Mouse (Mus musculus) liver, embryonic 13.5 days (tissue): Measurements from ENCODE around the gene Mllt10. TPM values are rescaled to one million over a fixed set of nuclear protein-coding genes. Genes with fewer than 3 reads are reported as not detected.

Experiments used
- ATAC-seq: fragments of 200-750 bp; cut with Nextera tagmentation; 2 replicates; pipeline ENCODE4 v1.8.0; 2017; ENCODE audit warnings: low read depth, mild to moderate bottlenecking, moderate number of reproducible peaks, moderate library complexity
- DNase-seq: peaks from one replicate; pipeline ENCODE4 v3.0.0; 2022
- H3K27ac ChIP-seq: fragments of 300-500 bp; sonication (generic); 2 replicates; pipeline ENCODE4 v1.5.1; 2015; ENCODE audit warnings: moderate library complexity, mild to moderate bottlenecking, inconsistent platforms
- H3K27me3 ChIP-seq: fragments of 300-500 bp; sonication (generic); 2 replicates; pipeline ENCODE4 v1.6.1; 2015; ENCODE audit warnings: mild to moderate bottlenecking, inconsistent platforms
- H3K36me3 ChIP-seq: fragments of 300-500 bp; sonication (generic); 2 replicates; pipeline ENCODE4 v1.6.1; 2015; ENCODE audit warnings: mild to moderate bottlenecking, inconsistent platforms
- H3K4me1 ChIP-seq: fragments of 300-500 bp; sonication (generic); replicated peaks from 2 replicates; pipeline ENCODE4 v1.6.1; 2015; ENCODE audit warnings: inconsistent platforms
- H3K4me2 ChIP-seq: fragments of 300-500 bp; sonication (generic); 2 replicates; pipeline ENCODE4 v1.6.1; 2015; ENCODE audit warnings: inconsistent platforms, mild to moderate bottlenecking, moderate library complexity
- H3K4me3 ChIP-seq: fragments of 300-500 bp; sonication (generic); replicated peaks from 2 replicates; pipeline ENCODE4 v1.5.1; 2015; ENCODE audit warnings: mild to moderate bottlenecking, inconsistent platforms
- H3K9ac ChIP-seq: fragments of 300-500 bp; sonication (generic); 2 replicates; pipeline ENCODE4 v1.6.1; 2015; ENCODE audit warnings: mild to moderate bottlenecking, inconsistent platforms
- H3K9me3 ChIP-seq: fragments of 300-500 bp; sonication (generic); replicated peaks from 2 replicates; pipeline ENCODE4 v1.6.1; 2016; ENCODE audit warnings: inconsistent platforms
- WGBS: fragments of 180-500 bp; shearing (Covaris S2); methylation state at CpG from one replicate; pipeline ENCODE4 v1.1.7; 2015; ENCODE audit not compliant: insufficient replicate concordance; 5-methylcytosine and 5-hydroxymethylcytosine counted together
- polyA plus RNA-seq: library from polyadenylated mRNA; unstranded; fragments of >200 nt; fragmentation: Nextera tagmentation; extraction: Ambion mirVana; gene quantifications from 2 replicates; pipeline ENCODE4 v1.2.1, GENCODE M21; 2015

Gene Mllt10
- polyA plus RNA-seq, 1 experiment from 2014 or later = 29.1 TPM

- Histone ChIP-seq H3K9me3 (no peaks in the 10 kb centered on the region), H3K4me1 (peaks cover 49% of the 10 kb centered on the region), H3K36me3 (no peaks in the 10 kb centered on the region), H3K4me3 (peak overlapping the region; percentile 66), H3K9ac (peak overlapping the region; percentile 66), H3K4me2 (peak overlapping the region; percentile 87), H3K27ac (peak overlapping the region; percentile 86), H3K27me3 (peaks cover 79% of the 10 kb centered on the region)
- ATAC-seq (peak; percentile 82), DNase-seq (peak; percentile 84)
- under 1% methylated on average over 43 of the region's 44 CpGs for WGBS
Observed at GRCm38 (mm10) chr2:18027448-18028139, 27.4 kb upstream of the Mllt10 start.

DNA sequence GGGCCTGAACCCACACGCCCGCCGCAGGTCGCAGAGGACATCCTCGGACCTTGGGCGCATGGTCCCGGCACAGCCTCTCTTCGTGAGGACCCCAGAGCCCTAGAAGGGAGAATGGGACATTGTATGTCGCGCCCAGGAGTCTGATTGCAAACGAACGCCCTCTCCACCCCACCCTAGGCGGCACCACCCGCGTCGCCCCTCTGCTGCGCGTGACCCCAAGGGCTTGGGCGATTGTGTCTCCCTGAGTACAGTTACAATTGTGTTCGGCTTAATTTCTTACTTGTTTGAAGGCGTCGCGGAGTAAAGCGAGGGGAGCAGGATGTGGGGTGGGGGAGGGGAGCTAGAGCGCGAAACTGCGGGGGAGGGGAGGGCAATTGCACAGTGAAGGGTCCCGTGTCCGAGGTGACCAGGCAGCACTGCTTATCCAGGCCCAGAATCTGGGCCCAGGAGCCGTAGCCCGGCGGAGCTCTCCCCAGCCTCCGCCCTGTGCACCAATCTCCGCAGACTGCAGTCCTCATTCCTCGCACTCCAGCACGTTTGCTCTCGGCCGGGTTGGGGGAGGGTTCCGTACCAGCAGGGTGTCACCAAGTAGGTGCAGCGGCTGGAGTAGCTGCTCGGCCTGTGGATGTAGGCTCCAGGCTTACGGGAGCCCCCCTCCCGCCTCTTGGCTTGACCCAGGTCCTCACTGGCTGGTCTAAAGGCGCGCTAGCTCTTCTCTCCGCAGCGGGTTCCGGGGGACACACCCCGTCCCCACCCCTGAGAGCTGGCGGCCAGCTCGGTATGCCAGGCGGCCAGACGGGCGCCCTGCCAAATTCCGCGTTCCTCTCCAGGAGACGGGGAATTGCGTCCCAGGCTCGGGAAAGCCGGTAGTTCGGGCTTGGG lies 26.7 kb upstream of the Mllt10 start:
- peak; percentile 52 for DNase-seq
- peak overlapping the region; percentile 66 for H3K4me3 ChIP-seq
- H3K4me1 ChIP-seq = peaks cover 49% of the 10 kb centered on the region
- peak overlapping the region; percentile 66 for H3K9ac ChIP-seq
- ATAC-seq = peak; percentile 70
- peak overlapping the region; percentile 86 for H3K27ac ChIP-seq
- peak overlapping the region; percentile 87 for H3K4me2 ChIP-seq
- under 1% methylated on average over 61 of the region's 61 CpGs for WGBS
- H3K36me3 ChIP-seq = no peaks in the 10 kb centered on the region
- H3K9me3 ChIP-seq = no peaks in the 10 kb centered on the region
- H3K27me3 ChIP-seq = peaks cover 87% of the 10 kb centered on the region

DNA sequence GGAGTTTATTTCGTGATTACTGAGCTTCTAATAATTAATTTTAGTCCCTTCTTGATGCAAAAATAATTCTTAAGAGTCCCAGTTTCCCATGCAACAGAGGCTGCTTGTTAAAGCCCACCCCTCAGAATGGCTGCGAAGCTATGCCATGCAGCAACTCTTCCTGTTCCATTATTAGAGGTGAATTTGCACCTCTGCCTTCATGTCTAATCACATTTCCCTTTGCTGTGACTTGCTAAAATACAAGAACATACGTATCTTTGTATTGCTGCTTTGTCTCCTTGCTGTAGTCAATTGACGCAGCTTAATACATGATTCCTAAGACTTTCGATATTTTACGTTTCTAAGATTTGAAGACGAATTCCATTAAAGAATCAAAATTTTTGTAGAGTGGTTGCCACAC lies 25.4 kb upstream of the Mllt10 start:
- Histone ChIP-seq H3K9me3 (no peaks in the 10 kb centered on the region), H3K4me1 (peaks cover 49% of the 10 kb centered on the region), H3K27ac (no peak overlapping the region), H3K9ac (no peak overlapping the region), H3K36me3 (no peaks in the 10 kb centered on the region), H3K4me2 (no peak overlapping the region), H3K4me3 (no peak overlapping the region), H3K27me3 (peaks cover 96% of the 10 kb centered on the region)
- WGBS = 73% methylated on average over 7 of the region's 7 CpGs
- DNase-seq (no peak), ATAC-seq (no peak)

- H3K9ac ChIP-seq = no peak overlapping the region
- H3K4me2 ChIP-seq = no peak overlapping the region
- ATAC-seq (no peak), DNase-seq (no peak)
- H3K9me3 ChIP-seq = no peaks in the 10 kb centered on the region
- H3K36me3 ChIP-seq = no peaks in the 10 kb centered on the region
- no peak overlapping the region for H3K27ac ChIP-seq
- H3K4me3 ChIP-seq = no peak overlapping the region
- WGBS = 60% methylated on average over 8 of the region's 8 CpGs
- peaks cover 47% of the 10 kb centered on the region for H3K4me1 ChIP-seq
- peaks cover 92% of the 10 kb centered on the region for H3K27me3 ChIP-seq
Observed at GRCm38 (mm10) chr2:18030581-18030980, 24.5 kb upstream of the Mllt10 start.

- ATAC-seq (no peak), DNase-seq (no peak)
- Histone ChIP-seq H3K36me3 (no peaks in the 10 kb centered on the region), H3K27me3 (peaks cover 85% of the 10 kb centered on the region), H3K9ac (peak overlapping the region; percentile 69), H3K4me3 (peak overlapping the region; percentile 46), H3K4me1 (peaks cover 39% of the 10 kb centered on the region), H3K4me2 (peak overlapping the region; percentile 70), H3K27ac (no peak overlapping the region), H3K9me3 (no peaks in the 10 kb centered on the region)
- WGBS = 7% methylated on average over 26 of the region's 26 CpGs
Observed at GRCm38 (mm10) chr2:18031271-18031821, 23.7 kb upstream of the Mllt10 start.

GRCm38 (mm10) chr2:18031831-18032537 lies 23.1 kb upstream of the Mllt10 start:
- Histone ChIP-seq H3K4me1 (peaks cover 33% of the 10 kb centered on the region), H3K36me3 (no peaks in the 10 kb centered on the region), H3K9ac (peak overlapping the region; percentile 69), H3K27me3 (peaks cover 83% of the 10 kb centered on the region), H3K4me3 (peak overlapping the region; percentile 46), H3K27ac (no peak overlapping the region), H3K4me2 (peak overlapping the region; percentile 70), H3K9me3 (no peaks in the 10 kb centered on the region)
- 7% methylated on average over 34 of the region's 34 CpGs for WGBS
- no peak for DNase-seq
- no peak for ATAC-seq

GRCm38 (mm10) chr2:18032538-18032895 lies 22.5 kb upstream of the Mllt10 start:
- H3K36me3 ChIP-seq = no peaks in the 10 kb centered on the region
- H3K9me3 ChIP-seq = no peaks in the 10 kb centered on the region
- H3K9ac ChIP-seq = no peak overlapping the region
- ATAC-seq (no peak), DNase-seq (no peak)
- no peak overlapping the region for H3K27ac ChIP-seq
- no peak overlapping the region for H3K4me3 ChIP-seq
- H3K27me3 ChIP-seq = peaks cover 83% of the 10 kb centered on the region
- H3K4me1 ChIP-seq = peaks cover 28% of the 10 kb centered on the region
- WGBS = 66% methylated on average over 5 of the region's 5 CpGs
- 0 out of 2 replicates have a peak overlapping the region, but pooled peaks have one; percentile 70 for H3K4me2 ChIP-seq

- 67% methylated on average over 10 of the region's 10 CpGs for WGBS
- H3K9ac ChIP-seq = no peak overlapping the region
- no peak overlapping the region for H3K4me3 ChIP-seq
- no peaks in the 10 kb centered on the region for H3K36me3 ChIP-seq
- H3K9me3 ChIP-seq = no peaks in the 10 kb centered on the region
- peaks cover 83% of the 10 kb centered on the region for H3K27me3 ChIP-seq
- no peak overlapping the region for H3K27ac ChIP-seq
- ATAC-seq (no peak), DNase-seq (no peak)
- H3K4me1 ChIP-seq = peaks cover 19% of the 10 kb centered on the region
- H3K4me2 ChIP-seq = no peak overlapping the region
Observed at GRCm38 (mm10) chr2:18033166-18034108, 21.6 kb upstream of the Mllt10 start.

- no peak overlapping the region for H3K4me3 ChIP-seq
- peaks cover 85% of the 10 kb centered on the region for H3K27me3 ChIP-seq
- DNase-seq = no peak
- no peak for ATAC-seq
- H3K4me1 ChIP-seq = peaks cover 15% of the 10 kb centered on the region
- H3K27ac ChIP-seq = no peak overlapping the region
- 68% methylated on average over 10 of the region's 10 CpGs for WGBS
- no peaks in the 10 kb centered on the region for H3K36me3 ChIP-seq
- no peaks in the 10 kb centered on the region for H3K9me3 ChIP-seq
- H3K4me2 ChIP-seq = no peak overlapping the region
- H3K9ac ChIP-seq = no peak overlapping the region
Observed at GRCm38 (mm10) chr2:18034371-18035250, 20.4 kb upstream of the Mllt10 start.
